Mouse (Mus musculus) MEL (cell line): ENCODE results near the gene Slc22a7. TPM values are rescaled to one million over a fixed set of nuclear protein-coding genes. Genes with fewer than 3 reads are reported as not detected.

Experiments used
- DNase-seq: peaks from one replicate; pipeline ENCODE4 v3.0.0; 2011; ENCODE audit warnings: low read depth, low spot score
- H3K27ac ChIP-seq: 2 replicates; pipeline ENCODE4 v1.5.1; 2012; ENCODE audit warnings: low read depth, mild to moderate bottlenecking, control low read depth, low read length, moderate library complexity; ENCODE audit not compliant: control insufficient read depth
- H3K27me3 ChIP-seq, 2 experiments: fragments of 150-350 bp in 1 of 2; sonication (generic) in 1 of 2; 2 replicates each; pipeline ENCODE4 v1.6.1; 2012; ENCODE audit warnings: low read length in 2 of 2, mild to moderate bottlenecking in 2 of 2, improper control_type of control experiment in 1 of 2, moderate library complexity in 1 of 2; ENCODE audit not compliant: insufficient read depth in 2 of 2, control insufficient read depth in 1 of 2
- H3K36me3 ChIP-seq, 2 experiments: 2 replicates each; pipeline ENCODE4 v1.6.1; 2012 to 2014; ENCODE audit warnings: low read length in 2 of 2, improper control_type of control experiment in 1 of 2, inconsistent platforms in 1 of 2, mild to moderate bottlenecking in 1 of 2; ENCODE audit not compliant: insufficient read depth in 2 of 2, control insufficient read depth in 1 of 2
- H3K4me1 ChIP-seq, 2 experiments: fragments of 150-350 bp in 1 of 2; sonication (generic) in 1 of 2; 2 replicates each; pipeline ENCODE4 v1.6.1; 2012; ENCODE audit warnings: low read length in 2 of 2, improper control_type of control experiment in 1 of 2, mild to moderate bottlenecking in 1 of 2; ENCODE audit not compliant: insufficient read depth in 2 of 2, control insufficient read depth in 1 of 2
- H3K4me3 ChIP-seq, 2 experiments: fragments of 150-350 bp in 1 of 2; sonication (generic) in 1 of 2; 2 replicates each; pipeline ENCODE4 v1.5.1; 2012; ENCODE audit warnings: low read depth in 2 of 2, low read length in 2 of 2, mild to moderate bottlenecking in 2 of 2, moderate library complexity in 2 of 2, control low read depth in 1 of 2, improper control_type of control experiment in 1 of 2; ENCODE audit not compliant: control insufficient read depth in 1 of 2, insufficient read depth in 1 of 2
- H3K79me2 ChIP-seq: 2 replicates; pipeline ENCODE4 v1.6.1; 2012; ENCODE audit warnings: mild to moderate bottlenecking, low read length, moderate library complexity; ENCODE audit not compliant: control insufficient read depth, poor library complexity, insufficient read depth
- H3K9ac ChIP-seq: 2 replicates; pipeline ENCODE4 v1.6.1; 2012; ENCODE audit warnings: low read depth, mild to moderate bottlenecking, control low read depth, low read length, moderate library complexity; ENCODE audit not compliant: control insufficient read depth, poor library complexity, severe bottlenecking
- H3K9me3 ChIP-seq: fragments of 150-350 bp; sonication (generic); replicated peaks from 2 replicates; pipeline ENCODE4 v1.6.1; 2012; ENCODE audit warnings: mild to moderate bottlenecking, low read length, improper control_type of control experiment, moderate library complexity; ENCODE audit not compliant: insufficient read depth
- BHLHE40 ChIP-seq: IDR thresholded peaks from 2 replicates; pipeline ENCODE4 v1.6.1; 2012; ENCODE audit warnings: low read depth, mild to moderate bottlenecking, inconsistent platforms, low read length, improper control_type of control experiment, borderline replicate concordance
- CHD1 ChIP-seq: IDR thresholded peaks from 2 replicates; pipeline ENCODE4 v1.6.1; 2012; ENCODE audit warnings: low read depth, mild to moderate bottlenecking, inconsistent platforms, low read length, improper control_type of control experiment
- E2F4 ChIP-seq: IDR thresholded peaks from 2 replicates; pipeline ENCODE4 v1.6.1; 2011; ENCODE audit warnings: low read depth, low read length, improper control_type of control experiment, borderline replicate concordance
- ELF1 ChIP-seq: IDR thresholded peaks from 2 replicates; pipeline ENCODE4 v1.6.1; 2014; ENCODE audit warnings: low read depth, mild to moderate bottlenecking, inconsistent platforms, low read length, improper control_type of control experiment, moderate library complexity
- EP300 ChIP-seq, 2 experiments: IDR thresholded peaks; 2 replicates each; pipeline ENCODE4 v1.6.1; 2011; ENCODE audit warnings: improper control_type of control experiment in 2 of 2, low read length in 2 of 2, low read depth in 1 of 2, mild to moderate bottlenecking in 1 of 2
- GABPA ChIP-seq: IDR thresholded peaks from 2 replicates; pipeline ENCODE4 v1.6.1; 2012; ENCODE audit warnings: low read depth, mild to moderate bottlenecking, inconsistent platforms, low read length, improper control_type of control experiment, moderate library complexity
- MAFK ChIP-seq: IDR thresholded peaks from 2 replicates; pipeline ENCODE4 v1.6.1; 2011; ENCODE audit warnings: low read depth, mild to moderate bottlenecking, low read length, improper control_type of control experiment, borderline replicate concordance
- MAZ ChIP-seq: IDR thresholded peaks from 2 replicates; pipeline ENCODE4 v1.6.1; 2012; ENCODE audit warnings: low read depth, mild to moderate bottlenecking, inconsistent platforms, low read length, improper control_type of control experiment
- MYB ChIP-seq: IDR thresholded peaks from 2 replicates; pipeline ENCODE4 v1.6.1; 2011; ENCODE audit warnings: mild to moderate bottlenecking, low read depth, low read length, improper control_type of control experiment
- MYC ChIP-seq: IDR thresholded peaks from 2 replicates; pipeline ENCODE4 v1.6.1; 2011; ENCODE audit warnings: low read depth, mild to moderate bottlenecking, low read length, improper control_type of control experiment, moderate library complexity
- NELFE ChIP-seq: IDR thresholded peaks from 2 replicates; pipeline ENCODE4 v1.6.1; 2011; ENCODE audit warnings: low read depth, low read length, improper control_type of control experiment
- POLR2A ChIP-seq, 2 experiments: IDR thresholded peaks; 2 replicates each; pipeline ENCODE4 v1.6.1; 2011 to 2012; ENCODE audit warnings: low read length in 2 of 2, mild to moderate bottlenecking in 2 of 2, control low read depth in 1 of 2, improper control_type of control experiment in 1 of 2, low read depth in 1 of 2, moderate library complexity in 1 of 2; ENCODE audit not compliant: control insufficient read depth in 1 of 2, insufficient read depth in 1 of 2, poor library complexity in 1 of 2
- POLR2AphosphoS2 ChIP-seq: IDR thresholded peaks from 2 replicates; pipeline ENCODE4 v1.6.1; 2011; ENCODE audit warnings: low read length, improper control_type of control experiment
- POLR2AphosphoS5 ChIP-seq: IDR thresholded peaks from 2 replicates; pipeline ENCODE4 v1.6.1; 2012; ENCODE audit warnings: low read depth, borderline replicate concordance, mild to moderate bottlenecking, inconsistent platforms, low read length, moderate library complexity, mixed read lengths
- RAD21 ChIP-seq: IDR thresholded peaks from 2 replicates; pipeline ENCODE4 v1.6.1; 2011; ENCODE audit warnings: mild to moderate bottlenecking, low read depth, low read length, improper control_type of control experiment
- SIN3A ChIP-seq: IDR thresholded peaks from 2 replicates; pipeline ENCODE4 v1.6.1; 2012; ENCODE audit warnings: low read length, improper control_type of control experiment, inconsistent platforms
- TAL1 ChIP-seq: IDR thresholded peaks from 2 replicates; pipeline ENCODE4 v1.6.1; 2012; ENCODE audit warnings: mild to moderate bottlenecking, inconsistent platforms, low read length, moderate library complexity, mixed read lengths
- TBP ChIP-seq: IDR thresholded peaks from 2 replicates; pipeline ENCODE4 v1.8.0; 2011; ENCODE audit warnings: low read depth, low read length, improper control_type of control experiment
- USF1 ChIP-seq: IDR thresholded peaks from 2 replicates; pipeline ENCODE4 v1.6.1; 2014; ENCODE audit warnings: low read depth, mild to moderate bottlenecking, inconsistent platforms, low read length, improper control_type of control experiment, moderate library complexity
- ZC3H11A ChIP-seq: IDR thresholded peaks from 2 replicates; pipeline ENCODE4 v1.6.1; 2012; ENCODE audit warnings: low read depth, mild to moderate bottlenecking, inconsistent platforms, low read length, improper control_type of control experiment
- ZKSCAN1 ChIP-seq: IDR thresholded peaks from 2 replicates; pipeline ENCODE4 v1.6.1; 2012; ENCODE audit warnings: low read depth, mild to moderate bottlenecking, inconsistent platforms, low read length, improper control_type of control experiment, moderate library complexity
- ZNF384 ChIP-seq: IDR thresholded peaks from 2 replicates; pipeline ENCODE4 v1.6.1; 2012; ENCODE audit warnings: low read depth, mild to moderate bottlenecking, inconsistent platforms, low read length, improper control_type of control experiment
- polyA plus RNA-seq, 2 experiments: library from polyadenylated mRNA; stranded (reverse) in 1 of 2; unstranded in 1 of 2; fragments of >175 nt in 1 of 2; fragments of >200 nt in 1 of 2; gene quantifications; 2 replicates each; pipeline versions ENCODE4 v1.2.1 to v1.2.4; 2012; ENCODE audit warnings: low replicate concordance in 2 of 2, low read depth in 1 of 2; ENCODE audit not compliant: insufficient read length in 2 of 2, insufficient read depth in 1 of 2, missing spikeins in 1 of 2
- total RNA-seq: library from RNA; depleted of rRNA; stranded (reverse); fragments of 300-350 nt; gene quantifications from 2 replicates; pipeline ENCODE4 v1.2.3, GENCODE M21; 2012

The Slc22a7 gene
- total and polyA plus RNA-seq, 3 experiments, result not detected

DNA sequence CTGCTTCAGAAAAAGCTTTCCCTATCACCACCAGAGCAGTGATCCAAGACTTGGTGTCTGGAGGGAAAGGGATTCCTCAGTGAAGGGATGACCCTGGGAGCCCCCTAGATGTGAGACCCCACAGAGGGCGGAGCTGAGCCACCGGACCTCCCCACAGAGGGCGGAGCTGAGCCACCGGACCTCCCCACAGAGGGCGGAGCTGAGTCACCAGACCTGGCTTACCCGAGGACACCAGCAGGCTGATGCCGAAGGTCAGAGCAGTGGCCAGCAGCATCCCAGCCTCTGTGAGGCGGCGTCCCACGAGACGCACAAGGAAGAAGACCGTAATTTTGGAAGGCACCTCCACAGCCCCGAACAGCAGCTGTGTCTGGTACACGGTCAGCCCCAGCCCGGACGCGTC is 4.6 kb downstream of the Slc22a7 start:
- Histone ChIP-seq H3K27ac (no peak overlapping the region), H3K79me2 (no peaks in the 10 kb centered on the region), H3K9ac (no peak overlapping the region), H3K4me1 (no peaks in the 10 kb centered on the region), H3K27me3 (no peaks in the 10 kb centered on the region), H3K4me3 (no peak overlapping the region), H3K36me3 (no peaks in the 10 kb centered on the region), H3K9me3 (no peaks in the 10 kb centered on the region)
- no peak for DNase-seq
- no peak for TF ChIP-seq TBP
- TF ChIP-seq RAD21, result no peak
- TF ChIP-seq SIN3A, result no peak
- no peak for TF ChIP-seq ELF1
- no peak for TF ChIP-seq POLR2AphosphoS5
- TF ChIP-seq MAZ, result no peak
- TF ChIP-seq ZKSCAN1, result no peak
- TF ChIP-seq GABPA, result no peak
- TF ChIP-seq USF1, result no peak
- TF ChIP-seq EP300 (IDR thresholded peaks at IDR 0.05; ENCODE audit: low read depth in 1 of 2, low read length in 2 of 2), result no peak
- no peak for TF ChIP-seq POLR2AphosphoS2
- no peak for TF ChIP-seq MYB
- no peak for TF ChIP-seq BHLHE40
- TF ChIP-seq MAFK, result no peak
- no peak for TF ChIP-seq ZNF384
- no peak for TF ChIP-seq ZC3H11A
- TF ChIP-seq TAL1, result no peak

DNA sequence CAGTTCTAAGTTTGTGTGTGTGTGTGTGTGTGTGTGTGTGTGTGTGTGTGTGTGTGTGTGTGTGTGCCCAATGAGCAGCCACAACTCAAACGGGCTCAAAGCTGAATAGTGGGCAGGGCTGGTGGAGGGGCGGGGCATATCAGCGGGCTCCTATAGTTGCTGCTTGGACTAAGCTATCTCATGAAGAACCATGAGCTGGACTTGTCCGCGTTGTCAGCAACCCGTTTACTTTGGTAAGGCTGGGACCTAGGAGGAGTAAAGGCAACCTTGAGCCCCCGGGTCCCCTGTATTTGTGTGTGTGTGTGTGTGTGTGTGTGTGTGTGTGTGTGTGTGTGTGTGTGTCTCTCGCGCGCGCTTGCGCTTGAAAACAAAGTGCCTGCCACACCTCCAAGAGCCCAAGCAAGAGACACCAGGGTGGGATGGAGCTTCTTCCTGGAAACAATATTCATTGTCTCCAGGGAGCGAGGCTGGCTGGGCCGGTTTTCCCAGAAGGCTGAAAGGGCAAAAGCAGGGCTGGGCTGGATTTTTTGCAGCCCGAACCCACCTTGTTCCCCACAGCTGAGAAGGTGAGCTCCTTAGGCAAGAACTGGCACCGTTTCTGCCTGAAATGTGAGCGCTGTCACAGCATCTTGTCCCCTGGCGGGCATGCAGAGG is 9.4 kb downstream of the Slc22a7 start, which contains the start of gene Crip3:
Crip3 (plus strand) TSS at position 166 of the 654 bp plus-strand sequence.
- DNase-seq, result no peak
- H3K27ac ChIP-seq, result no peak within 1 kb of the TSS
- H3K4me3 ChIP-seq, result no peak within 1 kb of the TSS
- H3K9me3 ChIP-seq, result no peaks in the 10 kb centered on the region
- H3K4me1 ChIP-seq, result peaks cover 0 to 2% of the 10 kb centered on the region in 2 experiments; a peak in 1 of 4 replicates
- H3K79me2 ChIP-seq, result no peaks in the 10 kb centered on the region
- H3K36me3 ChIP-seq, result no peaks in the 10 kb centered on the region
- TF ChIP-seq MAFK, result no peak
- TF ChIP-seq ZC3H11A, result no peak
- TF ChIP-seq ELF1, result no peak
- no peak for TF ChIP-seq ZNF384
- TF ChIP-seq MYC, result no peak
- no peak for TF ChIP-seq MAZ
- TF ChIP-seq CHD1, result no peak
- no peak for TF ChIP-seq NELFE
- TF ChIP-seq POLR2A (IDR thresholded peaks at IDR 0.05; ENCODE audit: control insufficient read depth in 1 of 2, insufficient read depth in 1 of 2, low read depth in 1 of 2, low read length in 2 of 2, poor library complexity in 1 of 2), result no peak
- TF ChIP-seq SIN3A, result no peak
- no peak for TF ChIP-seq E2F4
- no peak within 1 kb of the TSS for H3K9ac ChIP-seq
- H3K27me3 ChIP-seq, result no peaks in the 10 kb centered on the region
